Mouse (Mus musculus) testis, adult 2 months (tissue): ENCODE data around the gene Hdac8.

Experiments
- CTCF ChIP-seq: fragments of 200-500 bp; IDR thresholded peaks from 2 replicates; pipeline ENCODE4 v1.5.1; 2012; ENCODE audit warnings: low read depth, mild to moderate bottlenecking, inconsistent platforms, low read length, moderate library complexity; ENCODE audit not compliant: control insufficient read depth, insufficient read depth, insufficient replicate concordance
- POLR2A ChIP-seq: fragments of 200-500 bp; IDR thresholded peaks from 2 replicates; pipeline ENCODE4 v1.6.1; 2012; ENCODE audit warnings: low read depth, mild to moderate bottlenecking, inconsistent platforms, low read length, moderate library complexity; ENCODE audit not compliant: control insufficient read depth

DNA sequence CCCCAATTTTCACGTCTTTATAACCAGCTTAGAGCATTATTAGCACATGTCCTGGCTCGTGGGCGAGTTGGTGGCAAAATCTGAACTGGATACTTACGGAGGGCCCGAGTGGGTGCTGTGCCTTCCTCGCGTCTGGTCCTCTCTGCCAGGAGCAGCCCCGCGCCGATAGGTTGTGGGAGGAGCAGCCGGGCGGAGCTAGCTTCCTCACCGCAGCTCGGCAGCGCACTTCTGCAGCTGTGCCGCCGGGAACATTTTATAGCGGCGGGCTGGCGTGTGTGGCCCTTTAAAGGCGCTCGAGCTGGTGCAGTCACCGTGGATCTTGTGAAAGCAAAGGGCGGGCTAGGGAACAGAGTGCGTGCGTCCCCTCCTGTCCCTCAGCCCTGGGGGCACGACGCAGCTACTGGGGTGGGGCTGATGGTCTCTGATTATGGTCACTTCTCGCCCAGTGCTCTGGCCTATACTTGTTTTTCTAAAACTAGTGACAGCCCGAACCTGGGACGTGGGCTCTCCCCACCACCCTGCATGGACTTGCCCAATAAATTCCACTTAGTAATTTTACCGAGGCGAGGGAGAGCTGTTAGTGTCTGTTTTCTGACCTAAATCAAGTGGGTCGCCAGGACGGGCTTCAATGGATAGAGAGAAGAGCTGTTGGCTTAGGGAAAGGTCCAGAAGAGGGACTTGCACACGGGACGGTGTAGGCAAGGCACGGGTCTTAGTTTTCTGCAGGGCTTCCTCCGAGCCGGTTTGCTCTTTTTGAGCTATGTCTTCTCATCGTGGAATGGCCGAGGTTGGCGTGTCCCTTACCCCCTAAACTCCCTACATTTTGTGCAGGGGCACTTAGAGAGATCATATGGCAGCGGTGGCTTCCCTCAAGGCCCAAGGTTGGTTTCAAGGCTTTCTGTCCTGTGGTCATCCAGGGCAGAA is 253.0 kb downstream of the Hdac8 start, which contains the start of gene Cited1:
- TF ChIP-seq CTCF (no peak), POLR2A (peak; percentile 51)
